In the genomic region with DNA sequence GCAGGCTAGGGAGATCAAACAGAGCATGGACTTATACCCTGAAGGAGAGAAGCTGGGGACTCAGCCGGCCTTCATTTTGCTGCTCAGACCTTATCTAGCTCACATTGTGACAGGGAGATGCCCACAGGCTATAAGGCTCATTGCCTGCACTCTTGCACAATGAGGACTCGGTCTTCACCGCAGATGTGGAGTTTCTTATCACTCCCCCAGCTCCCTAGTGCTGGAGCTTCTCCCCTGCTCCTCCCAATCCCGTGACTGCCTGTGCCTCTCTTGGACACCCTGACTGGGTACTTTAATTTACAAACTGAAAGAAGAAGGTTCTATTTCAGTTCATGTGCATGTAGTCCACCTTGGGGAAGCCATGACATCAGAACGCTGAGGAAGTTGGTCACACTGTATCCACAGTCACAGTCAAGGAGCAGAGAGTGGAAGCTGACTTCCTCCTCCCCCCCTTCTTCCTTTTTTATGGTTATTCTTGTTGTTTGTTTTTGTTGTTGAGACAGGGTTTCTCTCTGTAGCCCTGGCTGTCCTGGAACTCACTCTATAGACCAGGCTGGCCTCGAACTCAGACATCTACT, we compare ENCODE assay signal across 24 mouse cellular contexts. TPM values are rescaled to one million over a fixed set of nuclear protein-coding genes. Genes with fewer than 3 reads are reported as not detected.
A peak's percentile ranks its signal among the peaks of the same experiment; 100 is the strongest.
DNase-seq lines count a peak whose midpoint lies in the region; ATAC-seq and TF ChIP-seq lines count a peak whose summit lies in the region.
"Had no signal": no experiment of that assay in that cellular context is flagged by ENCODE, and none has a peak within 500 bp of the region (broad histone marks: within the 10 kb centered on the region; RNA-seq: fewer than 3 reads in every experiment).

No protein-coding gene starts in this region.

- H3K9me3 ChIP-seq in MEL (replicated peaks; ENCODE audit: insufficient read depth, low read length) = no peaks in the 10 kb centered on the region
- no peaks in the 10 kb centered on the region for H3K9me3 ChIP-seq in liver, embryonic 14.5 days (ENCODE audit: control insufficient read depth, low read length)
- H3K9me3 ChIP-seq in intestine, embryonic 15.5 days = no peaks in the 10 kb centered on the region
- H3K9me3 ChIP-seq: embryonic facial prominence, embryonic 15.5 days; hindbrain, embryonic 12.5 days; midbrain, embryonic 12.5 days; neural tube, embryonic 12.5 days had no signal

- H3K27ac ChIP-seq in MEL (ENCODE audit: control insufficient read depth, low read depth, low read length) = peak overlapping the region; percentile 66
- no peak overlapping the region for H3K27ac ChIP-seq in liver, embryonic 14.5 days
- no peak overlapping the region for H3K27ac ChIP-seq in intestine, embryonic 15.5 days
- H3K27ac ChIP-seq: embryonic facial prominence, embryonic 15.5 days; hindbrain, embryonic 12.5 days; left cerebral cortex, adult 2 months; midbrain, embryonic 12.5 days; neural tube, embryonic 12.5 days had no signal

- WGBS in liver, embryonic 14.5 days (ENCODE audit: insufficient replicate concordance) = 25% methylated on average over 6 of the region's 6 CpGs
- WGBS in intestine, embryonic 15.5 days = 78% methylated on average over 6 of the region's 6 CpGs

- H3K4me3 ChIP-seq in MEL (ENCODE audit: control insufficient read depth in 1 of 2, insufficient read depth in 1 of 2, low read depth in 2 of 2, low read length in 2 of 2) = peak overlapping the region; percentile 45 to 53
- H3K4me3 ChIP-seq in liver, embryonic 14.5 days (ENCODE audit: insufficient read depth in 1 of 2, low read depth in 2 of 2, low read length in 2 of 2) = no peak overlapping the region
- H3K4me3 ChIP-seq in intestine, embryonic 15.5 days (replicated peaks) = no peak overlapping the region
- H3K4me3 ChIP-seq: embryonic facial prominence, embryonic 15.5 days; hindbrain, embryonic 12.5 days; left cerebral cortex, adult 2 months; midbrain, embryonic 12.5 days; neural tube, embryonic 12.5 days had no signal

- TF ChIP-seq CTCF in MEL (IDR thresholded peaks at IDR 0.05 in 2 of 3, conservative IDR thresholded peaks at IDR 0.05 in 1 of 3; ENCODE audit: control insufficient read depth in 1 of 3, insufficient read depth in 1 of 3, low read depth in 2 of 3, low read length in 3 of 3, poor library complexity in 1 of 3, severe bottlenecking in 1 of 3) = no peak
- no peak for TF ChIP-seq CTCF in liver, embryonic 14.5 days (IDR thresholded peaks at IDR 0.05; ENCODE audit: low read depth)

- peaks cover 0 to 7% of the 10 kb centered on the region in 2 experiments; a peak in 2 of 4 replicates for H3K36me3 ChIP-seq in MEL (ENCODE audit: control insufficient read depth in 1 of 2, insufficient read depth in 2 of 2, low read length in 2 of 2)
- no peaks in the 10 kb centered on the region for H3K36me3 ChIP-seq in liver, embryonic 14.5 days (replicated peaks; ENCODE audit: control insufficient read depth, insufficient read depth, low read depth)
- H3K36me3 ChIP-seq in intestine, embryonic 15.5 days = no peaks in the 10 kb centered on the region
- H3K36me3 ChIP-seq: embryonic facial prominence, embryonic 15.5 days; hindbrain, embryonic 12.5 days; midbrain, embryonic 12.5 days; neural tube, embryonic 12.5 days had no signal

- peak in 1 of 2 experiments; percentile 33; a peak in 1 of 4 replicates for TF ChIP-seq POLR2A in MEL (IDR thresholded peaks at IDR 0.05; ENCODE audit: control insufficient read depth in 1 of 2, insufficient read depth in 1 of 2, low read depth in 1 of 2, low read length in 2 of 2, poor library complexity in 1 of 2)

- H3K4me1 ChIP-seq in MEL (ENCODE audit: control insufficient read depth in 1 of 2, insufficient read depth in 2 of 2, low read length in 2 of 2) = peaks cover 5 to 14% of the 10 kb centered on the region in 2 experiments
- peaks cover 0 to 13% of the 10 kb centered on the region in 2 experiments; a peak in 2 of 4 replicates for H3K4me1 ChIP-seq in liver, embryonic 14.5 days (replicated peaks; ENCODE audit: control insufficient read depth in 2 of 2, insufficient read depth in 2 of 2, low read length in 1 of 2)
- H3K4me1 ChIP-seq in intestine, embryonic 15.5 days (replicated peaks) = no peaks in the 10 kb centered on the region
- H3K4me1 ChIP-seq: embryonic facial prominence, embryonic 15.5 days; hindbrain, embryonic 12.5 days; midbrain, embryonic 12.5 days; neural tube, embryonic 12.5 days had no signal

- H3K4me2 ChIP-seq in liver, embryonic 14.5 days (ENCODE audit: low read depth) = 0 out of 2 replicates have a peak overlapping the region, but pooled peaks have one; percentile 13
- H3K4me2 ChIP-seq in intestine, embryonic 15.5 days (replicated peaks) = no peak overlapping the region
- H3K4me2 ChIP-seq: embryonic facial prominence, embryonic 15.5 days; heart, embryonic 11.5 days; hindbrain, embryonic 12.5 days; midbrain, embryonic 12.5 days; neural tube, embryonic 12.5 days had no signal

- H3K9ac ChIP-seq in MEL (ENCODE audit: control insufficient read depth, low read depth, low read length, poor library complexity, severe bottlenecking) = peak overlapping the region; percentile 47
- no peak overlapping the region for H3K9ac ChIP-seq in liver, embryonic 14.5 days (replicated peaks)
- no peak overlapping the region for H3K9ac ChIP-seq in intestine, embryonic 15.5 days
- H3K9ac ChIP-seq: embryonic facial prominence, embryonic 15.5 days; hindbrain, embryonic 12.5 days; midbrain, embryonic 12.5 days; neural tube, embryonic 12.5 days had no signal

- no peak for TF ChIP-seq RAD21 in MEL (IDR thresholded peaks at IDR 0.05; ENCODE audit: low read depth, low read length)

- peak in 1 of 2 experiments; percentile 57; a peak in 3 of 4 replicates for TF ChIP-seq EP300 in MEL (IDR thresholded peaks at IDR 0.05; ENCODE audit: low read depth in 1 of 2, low read length in 2 of 2)
- no peak for TF ChIP-seq EP300 in liver, embryonic 14.5 days (IDR thresholded peaks at IDR 0.05; ENCODE audit: low read depth)

- H3K27me3 ChIP-seq in MEL (ENCODE audit: control insufficient read depth in 1 of 2, insufficient read depth in 2 of 2, low read length in 2 of 2) = no peaks in the 10 kb centered on the region
- H3K27me3 ChIP-seq in liver, embryonic 14.5 days (ENCODE audit: control insufficient read depth, insufficient read depth, low read length) = no peaks in the 10 kb centered on the region
- no peaks in the 10 kb centered on the region for H3K27me3 ChIP-seq in intestine, embryonic 15.5 days (replicated peaks)
- H3K27me3 ChIP-seq: embryonic facial prominence, embryonic 15.5 days; hindbrain, embryonic 12.5 days; midbrain, embryonic 12.5 days; neural tube, embryonic 12.5 days; Patski had no signal

- ATAC-seq in common myeloid progenitor, adult 5-6 weeks (replicated peaks; ENCODE audit: low read depth, poor library complexity, severe bottlenecking) = peak; percentile 79
- peak; percentile 58; the same call in 1 of the 2 replicates for ATAC-seq in liver, embryonic 14.5 days (ENCODE audit: insufficient read depth)
- peak; percentile 96 for ATAC-seq in megakaryocyte-erythroid progenitor cell, adult 5-6 weeks (replicated peaks; ENCODE audit: low FRiP score, low TSS enrichment, poor library complexity, severe bottlenecking)
- ATAC-seq in intestine, embryonic 15.5 days = no peak
- ATAC-seq: Patski had no signal

- H3K79me2 ChIP-seq in MEL (ENCODE audit: control insufficient read depth, insufficient read depth, low read length, poor library complexity) = no peaks in the 10 kb centered on the region

- DNase-seq in MEL (ENCODE audit: low read depth, low spot score) = peak; percentile 75
- no peak for DNase-seq in liver, embryonic 14.5 days (ENCODE audit: low read depth in 3 of 3, low spot score in 3 of 3)
- DNase-seq in spleen, postnatal 36 days (ENCODE audit: low spot score in 2 of 2) = no peak
- no peak for DNase-seq in layer of hippocampus, postnatal 10 days (ENCODE audit: low spot score in 2 of 2)
- DNase-seq in layer of hippocampus, postnatal 36 days = no peak
- DNase-seq: adrenal gland, adult 8-10 months; cerebellum, adult 11-12 months; cerebellum, postnatal 14 days; heart, postnatal 10 days; kidney, adult 9 months; left cerebral cortex, postnatal 4 days; lung, adult 2 months; lung, postnatal 36 days; spleen, adult 18-20 months had no signal

TF ChIP-seq in MEL, 35 proteins besides CTCF, POLR2A, EP300 and RAD21 (continues in another document):
- TF ChIP-seq MEF2A (IDR thresholded peaks at IDR 0.05; ENCODE audit: extremely low read depth, insufficient replicate concordance, low read depth, low read length, poor library complexity, severe bottlenecking) = no peak
- TF ChIP-seq CHD2 (IDR thresholded peaks at IDR 0.05; ENCODE audit: low read length) = no peak
- TF ChIP-seq KAT2A (conservative IDR thresholded peaks at IDR 0.05; ENCODE audit: low read depth, low read length) = no peak
- TF ChIP-seq ETS1 (IDR thresholded peaks at IDR 0.05; ENCODE audit: low read depth, low read length) = 0 out of 2 replicates have a peak, but pooled peaks have one; percentile 13
- no peak for TF ChIP-seq NELFE (IDR thresholded peaks at IDR 0.05; ENCODE audit: low read depth, low read length)
- TF ChIP-seq HCFC1 (IDR thresholded peaks at IDR 0.05; ENCODE audit: low read depth, low read length) = no peak
- no peak for TF ChIP-seq ZNF384 (IDR thresholded peaks at IDR 0.05; ENCODE audit: low read depth, low read length)
- TF ChIP-seq GATA1 (IDR thresholded peaks at IDR 0.05; ENCODE audit: low read depth, low read length) = peak; percentile 68
- no peak for TF ChIP-seq ZC3H11A (IDR thresholded peaks at IDR 0.05; ENCODE audit: low read depth, low read length)
- TF ChIP-seq MAZ (IDR thresholded peaks at IDR 0.05; ENCODE audit: low read depth, low read length) = peak; percentile 36; the same call in 1 of the 2 replicates
- TF ChIP-seq USF2 (IDR thresholded peaks at IDR 0.05; ENCODE audit: borderline replicate concordance in 1 of 2, insufficient read depth in 1 of 2, low read depth in 1 of 2, low read length in 2 of 2) = no peak
- TF ChIP-seq POLR2AphosphoS5 (IDR thresholded peaks at IDR 0.05; ENCODE audit: borderline replicate concordance, low read depth, low read length) = no peak
- TF ChIP-seq MYC (IDR thresholded peaks at IDR 0.05; ENCODE audit: low read depth, low read length) = no peak

RNA-seq across cellular contexts. Expression of a gene that starts 51.3 kb away (rescaled TPM):
- total RNA-seq in MEL (2012; rRNA removed) = 34.6 and 42.1 TPM in 2 replicates
- polyA plus RNA-seq in MEL (2012; ENCODE audit: insufficient read depth in 1 of 2, insufficient read length in 2 of 2, low read depth in 1 of 2, low replicate concordance in 2 of 2, missing spikeins in 1 of 2) = 10 to 100 TPM; 53.3 to 77.9 TPM
- 29.1 and 33.8 TPM in 2 replicates for total RNA-seq in common myeloid progenitor, adult 5-6 weeks (2017)
- 7.6 and 7.7 TPM in 2 replicates for polyA plus RNA-seq in liver, embryonic 14.5 days (2012; rRNA removed)
- 7.5 and 8.3 TPM in 2 replicates for polyA plus RNA-seq in liver, embryonic 14.5 days (2014; fragmentation: Nextera tagmentation; extraction: Ambion mirVana)
- 61.8 TPM in 2 replicates for total RNA-seq in megakaryocyte-erythroid progenitor cell, adult 5-6 weeks (2014; fragmentation: Nextera tagmentation)
- 24.1 and 25.8 TPM in 2 replicates for total RNA-seq in megakaryocyte-erythroid progenitor cell, adult 5-6 weeks (2017)
- 10.0 and 10.6 TPM in 2 replicates for polyA plus RNA-seq in intestine, embryonic 15.5 days (2015; fragmentation: Nextera tagmentation; extraction: Ambion mirVana)
- total RNA-seq in layer of hippocampus, postnatal 10 days (2021) = 10 to 100 TPM; 69.1 TPM
- 10 to 100 TPM; 73.5 to 79.1 TPM for total RNA-seq in layer of hippocampus, postnatal 36 days (2021)

Comparison
In these comparisons a context has a peak if more than half of its experiments do, and no peak if none do; other contexts are left out.
1. H3K4me3 ChIP-seq: peak in MEL (2 of 2); none in liver, embryonic 14.5 days (0 of 2) and intestine, embryonic 15.5 days (single experiment).